Mouse (Mus musculus): ENCODE measurements around the gene Pard3b. TPM values are rescaled to one million over a fixed set of nuclear protein-coding genes. Genes with fewer than 3 reads are reported as not detected.
A peak's percentile ranks its signal among the peaks of the same experiment; 100 is the strongest.

Pard3b gene
- total RNA-seq, 2 experiments from 2014 or later = 5.7 to 6.0 TPM

DNA sequence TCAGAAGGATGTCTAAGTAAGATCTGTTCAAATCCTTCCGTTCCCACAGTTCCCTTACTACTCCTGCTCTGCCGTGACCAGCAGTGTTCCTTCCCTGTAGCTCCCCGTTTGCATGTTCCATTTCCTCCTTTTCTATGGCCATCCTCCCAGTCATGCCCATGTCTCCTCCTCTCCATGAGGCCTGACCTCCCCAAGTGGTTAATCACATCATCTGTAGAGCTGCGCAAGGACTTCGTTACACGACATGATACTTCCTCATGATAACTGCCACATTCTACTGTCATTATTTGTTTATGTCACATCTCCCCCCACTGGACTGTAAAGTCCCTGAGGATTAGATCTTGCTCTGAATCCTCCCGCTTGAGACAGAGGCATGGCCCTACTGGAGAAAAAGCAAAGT, 882.7 kb downstream of the Pard3b start:
- intact Hi-C loops (cut with DNase I; ENCODE audit: low total_unique reads) = no loop called here

DNA sequence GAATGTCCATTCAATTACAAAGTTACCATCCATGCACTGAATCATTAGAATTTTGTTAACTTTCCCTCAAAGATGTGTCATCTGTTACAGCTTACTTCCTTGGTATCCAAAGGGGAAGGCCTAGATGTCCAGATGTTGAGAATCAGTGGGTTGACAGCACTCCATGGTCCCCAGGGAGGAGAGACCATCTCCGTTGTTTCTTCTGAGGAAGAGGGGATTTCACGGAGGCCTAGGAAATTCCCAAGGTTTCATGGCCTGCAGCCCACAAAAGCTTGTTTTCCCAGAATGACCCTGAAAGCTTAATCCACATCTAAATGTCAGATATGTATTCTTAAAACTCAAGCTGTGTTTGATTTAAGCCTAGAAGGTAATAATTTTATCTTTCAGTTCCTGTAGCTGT, 884.1 kb downstream of the Pard3b start:
- intact Hi-C loops (cut with DNase I; ENCODE audit: low total_unique reads) = no loop called here

More for the DNA sequence above, 882.7 kb downstream of the Pard3b start:
- DNase-seq = no peak

DNA sequence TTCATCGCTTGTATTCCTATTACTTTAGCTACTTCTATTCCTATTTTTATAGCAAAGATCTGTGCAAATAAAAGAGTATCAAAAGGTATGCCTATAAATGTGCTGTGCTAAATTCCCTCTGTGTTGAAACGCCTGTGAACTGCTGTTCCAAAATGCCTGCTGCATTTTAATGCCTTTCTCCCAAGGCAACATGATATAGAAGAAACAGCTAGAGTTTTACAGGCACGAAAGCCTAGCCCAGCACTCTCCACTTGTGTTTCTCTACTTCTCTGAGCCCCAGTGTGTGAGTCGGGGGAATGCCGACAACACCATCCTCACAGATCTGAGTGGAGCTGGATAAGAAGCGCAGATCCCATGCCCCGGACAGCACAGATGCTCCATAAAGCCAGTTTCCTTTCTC, 889.2 kb downstream of the Pard3b start:
- no peak for DNase-seq
- intact Hi-C loops (cut with DNase I; ENCODE audit: low total_unique reads) = no loop called here

More for the DNA sequence above, 884.1 kb downstream of the Pard3b start:
- DNase-seq = peak; percentile 11

DNA sequence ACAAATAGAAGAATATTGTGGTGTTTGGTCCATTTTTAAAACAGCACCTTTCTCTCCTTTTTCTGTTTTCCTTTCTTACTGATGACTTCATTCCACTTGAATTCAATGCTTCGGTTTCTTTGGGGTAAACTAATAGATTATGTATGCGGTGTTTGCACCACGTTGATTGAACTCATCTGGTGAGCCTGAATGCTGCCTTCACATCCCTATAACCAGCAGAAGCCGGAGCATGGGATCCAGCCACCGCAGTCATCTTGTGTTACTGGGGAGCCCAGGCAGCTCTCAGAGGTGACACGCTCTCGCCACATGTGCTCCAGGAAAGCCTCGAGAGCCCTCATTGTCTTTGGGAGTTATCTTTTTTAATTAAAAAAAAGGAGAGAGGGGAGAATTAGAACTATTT, 891.3 kb downstream of the Pard3b start:
- no peak for DNase-seq
- intact Hi-C loops (cut with DNase I; ENCODE audit: low total_unique reads) = no loop called here

DNA sequence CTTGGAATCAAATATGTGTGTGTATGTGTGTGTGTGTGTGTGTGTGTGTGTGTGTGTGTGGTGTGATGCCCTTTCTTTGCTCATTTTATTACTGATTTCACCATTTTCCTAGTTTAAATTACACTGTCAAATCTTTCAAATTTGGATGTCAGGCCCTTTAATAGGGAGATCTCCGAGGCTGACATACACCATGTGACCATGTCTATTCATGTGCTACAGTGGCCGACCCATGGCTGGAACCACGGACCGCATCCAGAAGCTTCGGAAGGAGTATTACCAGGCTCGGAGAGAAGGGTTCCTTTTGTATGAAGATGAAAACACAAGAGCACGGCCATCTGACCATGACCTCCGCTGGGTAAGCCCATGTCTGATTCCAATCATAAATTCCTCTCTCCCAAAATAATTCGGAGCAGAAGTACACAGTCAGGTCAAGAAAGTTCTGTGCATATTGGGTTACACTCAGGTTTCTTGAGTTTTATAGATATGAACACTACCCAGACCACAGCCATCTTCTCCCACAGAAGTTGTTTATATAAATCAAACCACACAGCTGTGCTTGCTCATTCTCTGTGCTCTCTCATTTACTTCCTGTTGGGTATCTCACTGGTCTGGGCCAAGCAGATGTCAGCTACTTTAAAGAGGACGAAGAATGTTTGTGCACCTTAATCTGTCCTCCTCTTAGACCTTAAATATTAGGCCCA, 894.0 kb downstream of the Pard3b start:
- intact Hi-C loops (cut with DNase I; ENCODE audit: low total_unique reads) = no loop called here
- DNase-seq = no peak

DNA sequence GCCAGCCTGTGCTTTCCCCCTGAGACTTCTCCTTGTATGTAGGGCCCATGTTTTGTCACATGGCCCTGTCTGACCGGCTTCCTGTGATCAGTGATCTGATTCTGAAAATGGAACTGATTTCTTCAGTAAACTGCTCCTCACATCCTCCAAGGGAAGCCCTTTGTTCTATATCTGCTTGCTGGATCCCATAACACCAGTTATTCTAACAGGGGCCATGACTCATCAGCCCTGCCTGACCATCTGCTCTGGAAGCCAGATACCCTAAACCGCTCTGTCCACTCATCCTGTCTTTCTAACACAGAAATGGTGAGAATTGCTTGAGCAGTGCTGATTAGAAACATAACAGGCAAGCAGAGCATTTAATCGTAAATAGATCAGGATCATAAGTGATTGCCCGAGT, 910.3 kb downstream of the Pard3b start:
- intact Hi-C loops (cut with DNase I; ENCODE audit: low total_unique reads) = no loop called here
- no peak for DNase-seq

DNA sequence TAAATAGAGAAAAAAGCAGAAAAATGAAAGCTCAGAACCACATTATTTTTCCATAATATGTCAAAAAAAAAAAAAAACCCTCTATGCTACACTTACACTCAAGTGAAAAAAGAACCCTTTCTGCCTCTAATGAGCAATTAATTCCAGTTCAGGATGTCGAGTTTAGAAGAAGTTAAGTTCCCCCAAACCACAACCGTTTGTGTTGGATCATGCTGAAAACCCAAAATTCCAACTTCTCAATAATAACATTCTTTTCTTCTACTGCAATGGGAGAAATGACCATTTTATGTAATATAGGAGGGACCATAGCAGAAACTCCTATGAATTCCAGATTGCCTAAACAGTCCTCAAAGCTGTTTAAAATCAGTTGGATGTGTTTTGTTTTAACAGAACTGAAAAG, 911.9 kb downstream of the Pard3b start:
- intact Hi-C loops (cut with DNase I; ENCODE audit: low total_unique reads) = no loop called here
- no peak for DNase-seq

DNA sequence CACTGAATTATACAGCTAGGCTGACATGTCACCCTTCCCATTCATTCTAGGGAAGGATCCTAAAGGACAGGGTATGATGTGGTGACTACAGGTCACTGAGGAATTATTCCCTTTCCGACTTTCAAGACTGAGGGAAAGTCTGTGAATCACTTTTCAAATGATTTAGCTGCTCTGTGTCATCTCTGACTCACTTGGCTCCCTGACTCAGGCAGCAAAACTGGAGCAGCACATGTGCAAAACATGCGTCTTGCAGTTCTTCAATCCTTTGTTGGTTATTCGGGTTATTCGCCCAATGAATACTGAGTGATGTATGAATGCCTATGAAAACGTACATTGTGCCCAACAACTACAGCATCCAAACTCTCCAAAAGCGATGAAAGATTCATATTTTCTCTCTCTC, 912.9 kb downstream of the Pard3b start:
- DNase-seq = no peak
- intact Hi-C loops (cut with DNase I; ENCODE audit: low total_unique reads) = no loop called here

DNA sequence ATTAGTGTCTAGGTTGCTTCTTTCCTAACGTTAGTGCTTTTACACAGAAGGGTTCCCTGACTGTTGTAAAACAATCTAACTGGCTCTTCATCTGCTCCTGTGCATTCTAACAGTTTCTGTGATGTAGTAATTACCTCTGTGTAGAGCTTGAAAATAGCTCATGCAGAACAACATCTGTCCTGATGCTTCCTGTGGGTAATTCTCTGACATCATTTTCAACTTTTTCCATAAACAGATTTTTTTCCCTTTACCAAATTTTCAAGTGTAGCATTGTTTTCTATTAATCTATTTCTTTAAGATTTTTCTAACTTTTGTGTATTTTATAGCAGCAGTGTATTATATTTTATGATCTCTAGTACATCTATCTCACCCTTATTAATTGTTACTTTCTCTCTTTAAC, 917.2 kb downstream of the Pard3b start:
- no peak for DNase-seq

DNA sequence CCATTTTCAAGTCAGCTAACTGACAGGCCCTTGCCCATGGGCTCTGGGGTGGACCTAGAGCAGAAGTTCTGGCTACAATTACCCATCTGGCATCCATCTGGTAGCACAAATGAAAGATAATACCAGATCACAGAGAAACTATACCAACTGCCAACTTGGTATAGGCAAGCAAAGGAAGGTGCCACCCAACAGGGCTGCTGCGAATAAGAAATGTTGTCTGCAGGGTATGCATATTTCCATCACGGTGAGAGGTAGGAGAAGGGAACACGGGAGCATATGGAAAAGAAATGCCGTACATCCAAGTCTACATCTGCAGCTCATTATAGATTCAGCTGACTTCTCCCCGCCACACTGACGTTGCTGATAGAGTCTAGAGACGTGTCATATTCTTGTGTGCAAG, 924.4 kb downstream of the Pard3b start:
- intact Hi-C loops (cut with DNase I; ENCODE audit: low total_unique reads) = no loop called here
- no peak for DNase-seq

More for the DNA sequence above, 917.2 kb downstream of the Pard3b start:
- intact Hi-C loops (cut with DNase I; ENCODE audit: low total_unique reads) = no loop called here

DNA sequence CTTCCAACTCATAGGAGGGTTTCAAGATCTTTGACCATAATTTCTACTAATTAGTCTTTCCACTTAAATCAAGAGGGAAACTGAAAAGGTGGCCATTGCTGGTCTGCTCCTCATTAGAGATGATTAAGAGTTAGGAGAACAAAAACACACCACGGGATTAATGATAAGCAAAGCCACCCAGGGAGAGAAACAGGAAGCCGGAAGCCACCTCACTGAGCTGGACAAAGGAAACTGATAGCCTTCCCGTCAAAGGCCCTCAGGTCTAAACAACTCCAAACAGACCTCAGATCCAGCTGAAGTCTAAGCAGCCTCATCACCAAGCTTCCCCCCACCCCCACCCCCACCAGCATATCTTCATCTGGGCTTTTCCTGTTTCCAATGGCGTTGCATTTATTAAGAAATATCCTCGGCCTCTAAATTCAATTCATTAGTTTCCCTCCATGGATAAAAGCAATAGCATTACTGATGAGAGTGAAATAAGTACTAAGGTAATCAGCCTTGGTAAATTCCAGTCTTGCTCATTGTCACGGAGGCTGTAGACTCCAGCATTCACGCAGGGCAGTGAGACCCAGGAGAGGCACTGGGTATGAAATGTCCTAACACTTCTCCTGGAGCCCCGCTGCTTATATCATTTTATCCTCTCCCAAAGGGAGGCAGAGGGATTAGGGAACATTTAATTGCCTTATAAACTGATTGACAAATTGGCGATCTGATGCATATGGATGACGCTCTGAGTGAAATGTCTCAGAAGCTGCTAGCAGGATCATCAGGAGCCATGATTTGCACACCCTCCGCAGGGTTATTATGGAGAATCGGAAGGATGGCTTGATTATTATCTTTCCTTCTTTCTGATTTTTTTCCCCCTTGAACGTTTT, 925.9 kb downstream of the Pard3b start:
- intact Hi-C loops (cut with DNase I; ENCODE audit: low total_unique reads) = no loop called here
- DNase-seq = no peak

DNA sequence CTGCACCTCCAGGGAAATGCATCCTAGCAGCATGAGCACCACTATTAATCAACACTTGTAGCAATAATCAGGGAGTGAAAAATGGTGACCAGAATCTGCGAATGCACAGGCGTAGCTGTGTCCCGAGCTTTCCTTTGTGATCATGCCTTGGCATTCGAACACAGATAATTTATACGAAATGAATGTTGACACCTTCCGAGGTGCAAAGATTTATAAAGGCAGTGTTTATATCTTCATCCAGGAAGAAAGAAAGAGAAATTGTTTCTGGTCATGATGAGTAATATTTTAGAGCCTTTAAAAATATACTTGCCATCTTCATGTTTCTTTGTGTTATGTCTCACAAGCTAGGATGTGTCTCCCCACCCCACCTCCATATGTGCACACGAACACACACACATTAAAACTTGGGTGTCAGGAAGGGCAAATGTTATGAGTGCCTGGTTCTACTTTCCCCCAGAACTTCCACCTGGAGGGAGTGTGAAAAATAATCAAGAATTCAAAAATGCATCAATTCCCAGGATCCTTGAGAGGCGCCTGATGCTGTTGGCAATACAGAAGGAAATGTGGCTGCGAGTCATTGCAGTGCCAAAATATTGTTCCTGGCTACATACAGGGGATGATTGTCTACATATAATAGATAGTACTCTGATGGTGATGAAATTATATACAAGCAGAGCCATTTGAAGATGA, 926.6 kb downstream of the Pard3b start:
- intact Hi-C loops (cut with DNase I; ENCODE audit: low total_unique reads) = no loop called here
- no peak for DNase-seq

DNA sequence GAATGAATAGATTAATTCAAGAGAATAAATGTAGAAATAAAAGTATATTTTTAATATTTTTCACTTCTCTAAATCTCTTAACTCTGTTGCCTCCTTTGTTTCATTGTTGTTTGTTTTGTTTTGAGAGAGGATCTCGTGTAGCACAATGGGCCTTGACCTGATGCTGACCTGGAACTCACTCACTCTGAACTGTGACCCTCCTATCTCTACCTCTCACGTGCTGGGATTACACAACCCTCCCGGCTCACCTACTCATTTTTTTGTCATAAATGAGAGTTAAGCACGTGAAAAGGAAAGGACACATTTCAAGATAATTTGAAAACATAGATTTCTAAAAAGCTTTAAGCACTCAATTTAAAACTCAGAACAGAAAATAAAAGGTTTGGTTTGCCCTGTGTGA, 928.0 kb downstream of the Pard3b start:
- intact Hi-C loops (cut with DNase I; ENCODE audit: low total_unique reads) = no loop called here
- DNase-seq = no peak

DNA sequence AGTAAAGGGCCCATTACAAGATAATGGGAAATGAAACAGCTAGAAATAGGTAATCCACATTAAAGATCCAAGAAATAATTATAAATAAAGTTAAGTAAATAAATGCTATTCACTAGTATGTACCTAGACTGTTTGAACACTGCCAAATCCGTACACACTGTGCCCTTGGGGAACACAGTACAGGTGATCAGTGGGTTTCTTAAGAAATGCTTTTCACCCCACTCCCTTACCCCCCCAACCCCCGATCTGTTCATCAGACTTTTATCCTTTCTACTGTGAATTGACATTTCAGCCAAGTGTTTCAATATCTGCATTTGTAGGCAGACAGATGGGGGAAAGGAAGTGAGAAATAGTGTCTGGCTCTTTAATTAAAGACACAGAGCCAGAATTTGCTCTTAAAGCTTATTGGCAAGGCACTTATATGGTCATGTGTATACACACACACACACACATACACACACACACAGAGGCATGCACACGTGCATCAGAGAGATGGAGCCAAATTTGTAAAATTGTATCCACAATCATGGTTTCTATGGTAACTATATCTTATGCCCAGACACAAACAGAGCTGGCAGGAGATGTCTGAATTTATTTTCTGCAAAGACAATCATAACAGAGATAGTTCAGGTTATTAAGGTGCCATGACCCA, 938.4 kb downstream of the Pard3b start:
- intact Hi-C loops (cut with DNase I; ENCODE audit: low total_unique reads) = no loop called here
- no peak for DNase-seq

DNA sequence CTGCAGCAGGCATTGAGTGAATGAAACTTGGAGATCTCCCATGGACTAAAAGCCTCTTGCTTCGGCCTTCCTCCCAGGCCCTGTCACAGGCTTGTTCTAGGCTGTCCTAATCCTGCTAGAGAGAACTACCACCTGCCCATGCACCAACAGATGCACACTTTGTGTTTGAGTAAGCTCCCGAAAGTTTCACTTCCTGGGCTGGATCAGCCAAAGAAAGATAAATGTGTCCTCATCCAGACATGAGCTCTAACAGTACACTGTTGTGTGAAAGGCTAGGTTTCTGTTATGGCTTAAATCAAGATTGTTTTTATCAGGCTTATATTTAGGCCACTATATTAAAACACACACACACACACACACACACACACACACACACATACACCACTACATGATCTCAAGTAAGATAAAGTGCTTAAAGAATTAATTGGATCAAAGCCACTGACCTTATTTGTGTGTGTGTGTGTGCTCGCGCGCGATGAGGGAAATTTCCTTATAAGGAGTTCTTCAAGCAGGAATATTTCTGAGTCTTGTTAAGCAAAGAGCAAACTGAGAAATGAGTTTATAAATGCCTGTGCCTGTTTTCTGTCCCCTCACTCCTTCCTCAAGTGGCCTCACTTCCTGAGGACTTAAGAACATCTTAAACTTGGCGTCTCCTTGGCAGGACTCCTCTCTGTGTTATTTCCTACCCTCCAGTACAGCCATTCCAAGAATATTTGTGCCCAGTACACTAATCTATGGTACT, 940.6 kb downstream of the Pard3b start:
- DNase-seq = no peak
- intact Hi-C loops (cut with DNase I; ENCODE audit: low total_unique reads) = no loop called here

DNA sequence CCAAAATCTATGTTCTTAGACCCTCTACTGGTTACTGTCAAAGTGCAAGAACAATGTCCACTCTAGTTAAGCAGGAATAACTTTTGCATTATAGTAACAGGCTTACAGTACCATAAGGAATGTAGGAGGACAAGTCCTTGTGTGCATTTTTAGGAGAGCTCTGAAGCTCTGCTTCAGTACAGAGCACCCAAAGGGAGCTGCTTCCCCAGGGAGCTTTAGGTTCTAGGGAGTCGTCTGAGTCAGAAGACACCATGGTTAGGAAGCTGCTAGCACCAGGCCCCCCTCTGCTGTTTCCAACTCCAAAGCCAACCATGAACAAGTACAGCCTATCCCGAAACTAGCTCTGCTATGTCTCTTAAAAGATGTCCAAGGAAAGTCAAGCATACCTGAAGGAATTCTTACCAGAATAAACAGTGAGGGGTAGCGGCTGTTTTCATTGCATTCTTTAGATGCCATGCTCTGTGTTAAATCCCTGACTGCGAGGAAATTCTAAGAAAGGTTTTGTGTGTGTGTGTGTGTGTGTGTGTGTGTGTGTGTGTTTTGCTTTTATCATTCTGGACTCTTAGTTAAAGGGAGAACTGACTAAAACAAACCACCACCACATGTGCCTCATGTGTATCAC, 941.8 kb downstream of the Pard3b start:
- DNase-seq = no peak
- intact Hi-C loops (cut with DNase I; ENCODE audit: low total_unique reads) = no loop called here

DNA sequence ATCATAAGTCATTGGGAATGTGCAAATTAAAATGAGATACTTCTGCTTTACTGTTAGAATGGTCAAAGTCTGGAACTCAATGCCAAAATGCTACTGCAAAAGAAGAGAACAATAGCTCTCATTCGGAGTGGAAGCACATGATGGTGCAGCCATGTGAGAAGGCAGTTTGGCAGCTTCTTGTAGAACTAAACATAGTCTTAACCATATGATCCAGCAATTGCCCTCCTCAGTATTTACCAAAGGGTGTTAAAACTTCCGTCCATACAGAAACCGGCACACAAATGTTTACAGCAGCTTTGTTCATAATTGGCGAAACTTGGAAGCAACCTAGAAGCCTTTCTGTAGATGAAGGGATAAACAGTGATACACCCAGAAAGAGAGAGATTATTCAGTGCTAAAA, 943.9 kb downstream of the Pard3b start:
- DNase-seq = no peak
- intact Hi-C loops (cut with DNase I; ENCODE audit: low total_unique reads) = no loop called here

DNA sequence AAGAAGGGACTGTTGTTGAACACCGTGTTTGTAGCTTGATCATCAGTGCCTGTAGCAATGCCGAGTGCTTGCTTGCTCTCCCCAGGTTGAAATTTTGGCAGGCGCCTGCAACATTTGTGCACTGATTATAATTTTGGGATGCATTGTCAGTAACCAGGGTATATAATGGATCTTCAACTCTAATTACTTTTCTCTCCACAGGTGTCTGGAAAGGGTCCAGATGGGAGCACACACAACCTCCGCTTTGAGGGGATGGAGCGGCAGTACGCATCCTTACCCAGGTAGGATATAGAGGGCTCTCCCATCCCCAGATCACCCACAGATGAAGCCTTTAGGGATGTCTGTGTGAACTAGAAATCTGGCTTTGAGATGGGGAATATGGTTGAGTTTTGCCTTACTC, 948.9 kb downstream of the Pard3b start:
- intact Hi-C loops (cut with DNase I; ENCODE audit: low total_unique reads) = no loop called here
- DNase-seq = no peak
